Mouse (Mus musculus) megakaryocyte, embryonic 14.5 days (primary cell): ENCODE measurements at regions not wholly inside any gene's neighbourhood (a gene's known extent, or its start where the extent isn't known, plus 50 kb on each side); places are given as distances from the start of the nearest gene placed in this dataset.

Experiments used
- FLI1 ChIP-seq: IDR thresholded peaks from 2 replicates; pipeline ENCODE4 v1.6.1; 2012; ENCODE audit warnings: low read length, inconsistent platforms, mixed read lengths
- GATA1 ChIP-seq: IDR thresholded peaks from 3 replicates; pipeline ENCODE4 v1.6.1; 2012; ENCODE audit warnings: mixed read lengths, low read length, inconsistent platforms, borderline replicate concordance

DNA sequence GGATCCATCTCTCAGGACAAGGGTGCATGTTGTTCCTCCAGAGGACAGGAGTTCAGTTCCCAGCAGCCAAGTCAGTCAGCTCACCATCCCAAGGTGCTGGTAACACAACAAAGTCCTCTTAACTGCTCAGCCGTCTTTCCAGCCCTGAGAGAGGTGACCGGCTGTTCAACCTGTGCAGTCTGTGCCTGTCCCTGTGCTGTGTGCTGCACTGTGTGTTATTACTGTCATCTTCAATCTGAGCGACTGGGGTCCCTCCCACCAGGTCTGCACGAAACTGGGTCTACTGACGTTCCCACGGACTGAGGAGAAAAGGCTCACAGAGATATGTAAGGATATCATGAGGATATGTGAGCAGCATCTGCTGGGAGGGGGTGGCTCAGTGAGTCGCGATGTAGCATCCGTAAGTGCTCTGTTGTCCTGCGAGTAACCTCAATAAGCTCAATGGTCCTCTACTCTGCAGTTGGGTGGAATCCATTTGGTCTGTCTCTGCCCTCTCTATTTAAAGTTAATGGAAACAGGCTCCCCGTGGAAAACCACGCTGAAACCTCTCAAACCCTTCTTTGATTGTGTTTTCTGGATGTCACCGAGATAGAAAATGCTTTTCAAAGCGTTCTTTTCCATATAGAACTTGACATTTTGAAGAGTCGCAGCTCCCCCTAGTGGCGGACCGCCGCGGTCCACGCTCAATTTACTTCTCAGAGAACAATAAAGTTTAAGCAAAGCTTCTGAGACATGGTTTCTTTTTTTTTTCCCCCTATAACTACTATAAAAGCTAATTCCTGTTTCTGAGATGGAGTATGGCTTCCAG lies 87.1 kb upstream of the Intu start:
- TF ChIP-seq GATA1 (no peak), FLI1 (no peak)
